Mouse (Mus musculus) C2C12 (cell line): ENCODE measurements around the gene Odf3.

Experiments
- CTCF ChIP-seq: IDR thresholded peaks from one replicate; pipeline ENCODE4 v1.5.1; 2011; ENCODE audit not compliant: control insufficient read depth, insufficient read depth, insufficient read length
- MYOG ChIP-seq: IDR thresholded peaks from one replicate; pipeline ENCODE4 v1.6.1; 2011; ENCODE audit not compliant: control insufficient read depth, insufficient read length; ENCODE audit errors: extremely low read depth
- USF1 ChIP-seq: IDR thresholded peaks from one replicate; pipeline ENCODE4 v1.6.1; 2011; ENCODE audit warnings: low read depth, mild to moderate bottlenecking, control low read depth, moderate library complexity

GRCm38 (mm10) chr7:140864761-140865160 lies 17.2 kb downstream of the Odf3 start:
- TF ChIP-seq CTCF (no peak), USF1 (no peak), MYOG (no peak)
